Mouse (Mus musculus): ENCODE measurements around the gene Tex50. TPM values are rescaled to one million over a fixed set of nuclear protein-coding genes. Genes with fewer than 3 reads are reported as not detected.

The Tex50 gene
- total and polyA plus RNA-seq, 2 experiments from 2014 or later: 0.25 TPM; not detected in 1

DNA sequence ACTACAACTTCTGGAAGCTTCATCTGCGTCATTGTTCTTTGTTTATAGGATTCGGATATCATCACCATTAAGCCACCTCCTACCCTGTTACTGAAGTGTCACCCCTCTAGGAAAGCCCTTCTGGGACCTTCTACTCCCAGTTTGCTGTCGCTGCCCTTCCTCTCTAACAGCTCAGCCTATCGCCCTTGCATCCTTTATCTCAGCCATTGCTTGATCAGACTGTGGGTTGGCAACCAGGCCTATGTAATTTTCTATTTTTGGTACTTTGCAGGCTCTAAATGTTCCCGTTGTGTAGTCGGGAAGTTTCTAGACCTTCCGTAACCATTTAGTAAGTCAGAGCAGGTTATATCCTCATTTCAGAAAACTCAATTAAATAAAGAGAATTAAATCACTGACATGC, 15.9 kb downstream of the Tex50 start:
- 86% methylated on average over 7 of the region's 7 CpGs for WGBS
- ATAC-seq: 0 out of 2 replicates have a peak, but pooled peaks have one; percentile 10
- H3K27ac ChIP-seq: peak overlapping the region; percentile 54; the same call in 1 of the 2 replicates

GRCm38 (mm10) chr1:161142531-161143159, 16.5 kb downstream of the Tex50 start, which contains the start of gene Ankrd45:
Ankrd45 (plus strand) TSS chr1:161142691.
- H3K27ac ChIP-seq: peak within 1 kb of the TSS; percentile 54
- H3K27me3 ChIP-seq (ENCODE audit: insufficient read depth, low read length): no peaks in the 10 kb centered on the region
- peak; percentile 95 for ATAC-seq
- no peak for TF ChIP-seq CTCF (IDR thresholded peaks at IDR 0.05; ENCODE audit: low read depth)
- peak within 1 kb of the TSS; percentile 56 for H3K4me3 ChIP-seq (ENCODE audit: low read length)
- H3K9me3 ChIP-seq (ENCODE audit: low read length): no peaks in the 10 kb centered on the region
- peak within 1 kb of the TSS; percentile 73 for H3K4me2 ChIP-seq (ENCODE audit: low read depth, low read length)
- DNase-seq (ENCODE audit: low spot score): peak; percentile 72
- no peaks in the 10 kb centered on the region for H3K4me1 ChIP-seq (ENCODE audit: insufficient read depth, low read length)
- no peaks in the 10 kb centered on the region for H3K36me3 ChIP-seq (ENCODE audit: insufficient read depth, low read length)
- WGBS: 4% methylated on average over 33 of the region's 33 CpGs
- H3K9ac ChIP-seq (replicated peaks; ENCODE audit: low read length): peak within 1 kb of the TSS; percentile 65

More for the DNA sequence above, 15.9 kb downstream of the Tex50 start:
- Histone ChIP-seq H3K27me3 (ENCODE audit: insufficient read depth, low read length) (no peaks in the 10 kb centered on the region), H3K4me3 (ENCODE audit: low read length) (peak overlapping the region; percentile 56), H3K9me3 (ENCODE audit: low read length) (no peaks in the 10 kb centered on the region), H3K9ac (replicated peaks; ENCODE audit: low read length) (no peak overlapping the region), H3K36me3 (ENCODE audit: insufficient read depth, low read length) (no peaks in the 10 kb centered on the region), H3K4me2 (ENCODE audit: low read depth, low read length) (peak overlapping the region; percentile 73), H3K4me1 (ENCODE audit: insufficient read depth, low read length) (no peaks in the 10 kb centered on the region)
- no peak for DNase-seq (ENCODE audit: low spot score)
- no peak for TF ChIP-seq CTCF (IDR thresholded peaks at IDR 0.05; ENCODE audit: low read depth)

- WGBS: 83% methylated on average over 9 of the region's 9 CpGs
- Histone ChIP-seq H3K4me3 (ENCODE audit: low read length) (no peak overlapping the region), H3K27me3 (ENCODE audit: insufficient read depth, low read length) (no peaks in the 10 kb centered on the region), H3K4me1 (ENCODE audit: insufficient read depth, low read length) (no peaks in the 10 kb centered on the region), H3K9ac (replicated peaks; ENCODE audit: low read length) (no peak overlapping the region), H3K27ac (no peak overlapping the region), H3K4me2 (ENCODE audit: low read depth, low read length) (no peak overlapping the region), H3K36me3 (ENCODE audit: insufficient read depth, low read length) (no peaks in the 10 kb centered on the region), H3K9me3 (ENCODE audit: low read length) (no peaks in the 10 kb centered on the region)
- DNase-seq (ENCODE audit: low spot score) (no peak), ATAC-seq (no peak)
- no peak for TF ChIP-seq CTCF (IDR thresholded peaks at IDR 0.05; ENCODE audit: low read depth)
Measured at GRCm38 (mm10) chr1:161140026-161140762, 18.9 kb downstream of the Tex50 start.

DNA sequence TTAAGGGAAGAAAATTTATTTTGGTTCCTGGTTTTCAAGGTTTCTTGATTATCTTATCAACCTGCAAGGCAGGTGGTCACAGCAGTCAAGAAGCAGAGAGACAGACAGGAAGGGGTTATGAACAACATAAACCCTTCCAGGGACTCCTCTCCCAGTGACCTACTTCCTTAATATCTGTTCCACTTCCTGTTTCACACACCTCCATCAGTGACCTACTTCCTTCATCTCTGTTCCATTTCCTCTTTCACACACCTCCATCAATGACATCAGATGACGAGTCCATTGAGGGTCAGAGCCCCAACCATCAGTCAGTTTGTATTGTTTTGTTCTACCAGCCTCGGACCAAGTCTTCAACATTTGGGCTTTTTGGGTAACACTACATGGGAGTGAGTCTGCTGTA, 19.6 kb downstream of the Tex50 start:
- no peaks in the 10 kb centered on the region for H3K9me3 ChIP-seq (ENCODE audit: low read length)
- no peak for ATAC-seq
- H3K27ac ChIP-seq: no peak overlapping the region
- no peak for DNase-seq (ENCODE audit: low spot score)
- no peak overlapping the region for H3K9ac ChIP-seq (replicated peaks; ENCODE audit: low read length)
- no peak overlapping the region for H3K4me3 ChIP-seq (ENCODE audit: low read length)
- no peaks in the 10 kb centered on the region for H3K27me3 ChIP-seq (ENCODE audit: insufficient read depth, low read length)
- H3K36me3 ChIP-seq (ENCODE audit: insufficient read depth, low read length): no peaks in the 10 kb centered on the region
- WGBS: 86% methylated on average over 2 of the region's 2 CpGs
- no peak for TF ChIP-seq CTCF (IDR thresholded peaks at IDR 0.05; ENCODE audit: low read depth)
- H3K4me1 ChIP-seq (ENCODE audit: insufficient read depth, low read length): no peaks in the 10 kb centered on the region
- H3K4me2 ChIP-seq (ENCODE audit: low read depth, low read length): no peak overlapping the region

DNA sequence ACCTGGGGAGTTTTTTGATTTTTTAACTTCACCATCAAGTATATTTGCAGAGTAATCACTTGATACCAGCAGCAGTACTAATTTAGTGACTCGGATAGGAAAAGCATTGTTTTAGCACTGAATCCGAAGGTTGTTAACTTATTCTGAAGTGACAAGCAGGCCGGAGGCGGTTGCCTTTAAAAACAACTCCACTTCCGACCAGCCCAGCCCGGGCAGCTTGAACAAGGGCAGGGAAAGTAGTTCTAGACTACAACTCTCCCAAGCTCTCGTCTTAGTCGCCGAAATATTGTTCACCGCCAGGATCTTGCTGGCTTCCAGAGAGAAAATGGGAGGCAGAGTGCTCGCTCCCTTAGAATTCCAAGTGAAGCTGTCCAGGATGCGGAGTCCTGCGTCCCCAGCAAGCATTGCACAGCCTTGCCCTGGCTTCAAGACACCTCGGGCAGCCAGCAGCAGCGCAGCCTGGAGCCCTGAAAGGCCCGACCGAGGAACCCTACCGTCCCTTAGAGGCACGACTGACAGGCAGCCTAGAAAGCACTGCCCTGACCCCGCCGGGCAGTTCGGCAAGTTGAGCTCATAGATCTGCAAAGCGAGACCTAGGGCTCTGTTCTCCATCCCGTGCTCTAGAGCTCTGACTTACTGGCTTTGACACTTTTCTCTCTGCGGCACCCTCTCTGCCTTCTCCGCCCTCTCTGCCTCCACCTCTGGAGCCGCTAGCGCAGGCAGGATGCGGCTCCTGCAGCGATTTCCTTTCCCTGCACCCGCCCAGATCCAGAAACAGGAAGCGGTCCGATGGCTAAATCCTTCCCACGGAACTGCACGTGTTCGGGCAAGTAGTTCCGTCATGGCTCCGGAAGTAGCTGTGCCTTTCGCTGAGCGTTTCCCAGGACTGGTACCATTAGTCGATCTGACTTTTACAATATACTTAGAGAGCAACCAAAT, 28.1 kb downstream of the Tex50 start, which contains the start of gene Klhl20:
Gene Klhl20 (minus strand): TSS at position 786 of the 939 bp plus-strand sequence.
- peak within 1 kb of the TSS; percentile 81 for H3K9ac ChIP-seq (replicated peaks; ENCODE audit: low read length)
- ATAC-seq: peak; percentile 98
- DNase-seq (ENCODE audit: low spot score): peak; percentile 97
- TF ChIP-seq CTCF (IDR thresholded peaks at IDR 0.05; ENCODE audit: low read depth): peak; percentile 33
- H3K9me3 ChIP-seq (ENCODE audit: low read length): no peaks in the 10 kb centered on the region
- H3K4me1 ChIP-seq (ENCODE audit: insufficient read depth, low read length): peaks cover 4% of the 10 kb centered on the region; the same call in 1 of the 2 replicates
- H3K36me3 ChIP-seq (ENCODE audit: insufficient read depth, low read length): 0 out of 2 replicates have a peak, but pooled peaks cover 3% of the 10 kb centered on the region
- H3K4me3 ChIP-seq (ENCODE audit: low read length): peak within 1 kb of the TSS; percentile 95
- peak within 1 kb of the TSS; percentile 86 for H3K27ac ChIP-seq
- WGBS: 2% methylated on average over 41 of the region's 41 CpGs
- peak within 1 kb of the TSS; percentile 80 for H3K4me2 ChIP-seq (ENCODE audit: low read depth, low read length)
- H3K27me3 ChIP-seq (ENCODE audit: insufficient read depth, low read length): no peaks in the 10 kb centered on the region

DNA sequence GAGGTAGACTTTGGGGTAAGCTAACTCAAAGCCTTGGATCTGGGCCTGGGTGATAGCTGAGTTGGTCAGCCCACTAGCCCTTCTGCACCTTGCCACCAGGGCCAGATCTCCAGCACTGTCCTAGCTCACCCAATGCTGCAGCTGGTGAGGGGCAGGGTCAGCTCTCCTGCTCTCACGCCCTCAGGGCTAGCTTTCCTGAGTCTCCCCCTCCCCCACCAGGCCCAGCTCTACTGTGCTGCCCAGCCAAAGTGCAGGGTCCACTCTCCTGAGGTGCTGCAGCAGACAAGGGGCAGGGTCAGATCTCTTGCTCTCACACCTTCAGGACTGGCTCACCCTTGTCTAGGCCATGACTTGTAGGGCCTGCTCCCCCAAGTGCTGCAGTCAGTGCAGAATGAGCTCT, 32.7 kb downstream of the Tex50 start:
- ATAC-seq: no peak
- Histone ChIP-seq H3K4me1 (ENCODE audit: insufficient read depth, low read length) (peaks cover 4% of the 10 kb centered on the region; the same call in 1 of the 2 replicates), H3K9ac (replicated peaks; ENCODE audit: low read length) (no peak overlapping the region), H3K4me3 (ENCODE audit: low read length) (no peak overlapping the region), H3K27me3 (ENCODE audit: insufficient read depth, low read length) (no peaks in the 10 kb centered on the region), H3K4me2 (ENCODE audit: low read depth, low read length) (no peak overlapping the region), H3K27ac (no peak overlapping the region), H3K36me3 (ENCODE audit: insufficient read depth, low read length) (0 out of 2 replicates have a peak, but pooled peaks cover 3% of the 10 kb centered on the region), H3K9me3 (ENCODE audit: low read length) (no peaks in the 10 kb centered on the region)
- DNase-seq (ENCODE audit: low spot score): no peak
- TF ChIP-seq CTCF (IDR thresholded peaks at IDR 0.05; ENCODE audit: low read depth): no peak
- WGBS: 69% methylated on average over 1 of the region's 1 CpGs

Data from hindbrain, postnatal 0 days (tissue).